Mouse (Mus musculus): ENCODE data around the gene Rala.
"Not testable (repeated sequence)": the region's sequence is repeated elsewhere in the genome, so short reads cannot be mapped to it uniquely, and the experiment has no call there.

Gene Rala

DNA sequence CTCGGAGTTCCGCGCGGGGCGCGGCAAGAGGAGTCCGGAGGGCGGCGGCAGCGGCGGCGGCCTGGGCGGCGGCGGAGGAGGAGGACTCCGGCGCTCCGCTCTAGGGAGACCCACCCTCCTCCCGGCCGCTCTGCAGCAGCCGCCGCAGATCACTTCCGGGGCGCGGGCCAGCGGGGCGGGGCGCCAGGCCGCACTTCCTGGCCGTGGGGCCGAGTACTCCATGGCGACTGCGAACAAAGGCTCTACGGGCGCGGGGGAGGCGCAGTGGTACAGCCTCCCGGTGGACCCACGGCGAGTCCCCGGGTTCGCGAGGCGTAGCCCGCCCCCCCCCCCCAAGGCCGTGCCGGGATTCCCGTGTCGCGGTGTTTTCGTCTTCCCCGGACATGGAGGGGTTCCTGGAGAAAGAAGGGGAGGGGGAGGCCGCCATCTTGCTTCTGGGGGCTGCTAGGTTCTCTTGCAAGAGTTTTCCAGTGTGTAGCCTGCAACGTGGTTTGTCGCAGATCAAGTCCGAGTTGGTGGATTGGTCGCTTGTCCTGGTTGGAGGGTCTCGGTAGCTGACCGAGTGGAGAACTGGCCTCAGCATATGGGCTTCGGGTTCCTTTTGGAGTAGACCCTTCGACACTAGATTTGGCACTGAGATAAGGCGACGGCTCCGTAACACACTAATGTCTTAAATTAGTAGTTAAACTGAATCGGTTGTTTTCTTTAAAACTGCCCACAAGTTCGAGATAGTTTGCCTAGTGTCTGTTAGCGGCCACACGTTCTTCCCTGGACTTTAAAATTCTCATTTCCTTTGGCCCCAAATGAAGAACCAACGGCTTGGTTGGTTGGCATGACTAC is at the start of gene Rala:
Gene Rala, minus strand, starts transcription at position 162 of the 840 bp plus-strand sequence.
- ATAC-seq (ENCODE audit: insufficient number of reproducible peaks, low FRiP score, low TSS enrichment) = peak; percentile 97

DNA sequence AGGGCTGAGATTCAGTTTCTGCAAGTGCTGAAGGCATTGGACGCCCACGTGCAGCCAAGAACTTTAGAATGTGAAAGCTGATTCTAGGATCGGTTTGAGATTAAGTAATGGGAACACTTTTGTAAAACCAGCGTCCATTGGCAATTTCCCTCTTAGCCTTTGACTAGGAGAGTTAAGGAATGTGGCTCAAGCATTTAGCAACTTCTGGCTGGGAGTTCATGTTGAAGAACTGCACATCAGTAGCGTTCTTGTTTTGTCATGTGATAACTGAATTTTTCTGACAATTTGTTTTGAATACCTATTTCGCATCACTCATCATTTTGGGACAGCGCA is 49.4 kb upstream of the Rala start:
- peak; percentile 13; the same call in 1 of the 2 replicates for ATAC-seq (ENCODE audit: insufficient number of reproducible peaks, low FRiP score, low TSS enrichment)

- ATAC-seq (ENCODE audit: insufficient number of reproducible peaks, low FRiP score, low TSS enrichment) = peak; percentile 99
Measured at GRCm38 (mm10) chr13:17992697-17993514, 48.9 kb upstream of the Rala start, which contains the start of gene Yae1d1. Gene Yae1d1, minus strand, starts transcription at chr13:17993349.

DNA sequence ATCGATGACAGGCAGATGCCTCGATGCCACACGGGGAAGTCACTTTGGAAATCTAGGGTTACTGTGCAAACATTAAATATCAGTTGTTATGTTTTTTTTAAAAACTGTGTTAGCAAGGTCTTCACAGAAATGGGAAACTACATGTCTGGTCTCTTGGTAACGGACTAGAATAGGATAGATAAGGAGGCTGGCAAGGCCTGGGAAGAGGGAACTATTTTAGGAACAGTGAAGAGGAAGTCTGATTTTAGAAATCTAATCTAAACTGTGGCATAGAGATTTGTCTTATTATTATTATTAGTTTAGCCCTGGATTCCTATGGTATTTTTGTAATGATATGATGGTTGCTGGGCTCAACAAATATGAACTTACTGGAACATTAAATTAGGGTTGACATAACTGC is 48.0 kb upstream of the Rala start:
- no peak for ATAC-seq (ENCODE audit: insufficient number of reproducible peaks, low FRiP score, low TSS enrichment)

GRCm38 (mm10) chr13:17983194-17983593 is 39.2 kb upstream of the Rala start:
- ATAC-seq (ENCODE audit: insufficient number of reproducible peaks, low FRiP score, low TSS enrichment) = peak; percentile 74; the same call in 1 of the 2 replicates

DNA sequence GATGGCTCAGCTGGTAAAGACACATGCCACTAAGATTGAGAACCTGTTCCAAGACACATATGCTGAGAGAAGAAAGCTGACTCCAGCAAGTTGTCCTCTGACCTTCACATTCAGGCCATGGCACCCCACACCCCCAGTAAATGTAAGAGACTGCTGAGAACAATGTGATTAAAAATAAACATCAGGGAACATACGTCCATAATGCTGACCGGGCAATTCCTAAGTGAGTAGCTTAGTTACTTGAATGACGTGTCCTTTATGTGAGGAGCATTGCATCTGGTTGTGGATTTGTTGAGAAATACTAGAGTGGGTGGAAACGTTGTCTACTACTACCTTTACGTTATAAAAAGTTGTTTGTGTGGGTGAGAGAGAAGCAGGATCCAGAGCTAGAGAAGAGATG is 38.6 kb upstream of the Rala start:
- ATAC-seq (ENCODE audit: insufficient number of reproducible peaks, low FRiP score, low TSS enrichment) = no peak

DNA sequence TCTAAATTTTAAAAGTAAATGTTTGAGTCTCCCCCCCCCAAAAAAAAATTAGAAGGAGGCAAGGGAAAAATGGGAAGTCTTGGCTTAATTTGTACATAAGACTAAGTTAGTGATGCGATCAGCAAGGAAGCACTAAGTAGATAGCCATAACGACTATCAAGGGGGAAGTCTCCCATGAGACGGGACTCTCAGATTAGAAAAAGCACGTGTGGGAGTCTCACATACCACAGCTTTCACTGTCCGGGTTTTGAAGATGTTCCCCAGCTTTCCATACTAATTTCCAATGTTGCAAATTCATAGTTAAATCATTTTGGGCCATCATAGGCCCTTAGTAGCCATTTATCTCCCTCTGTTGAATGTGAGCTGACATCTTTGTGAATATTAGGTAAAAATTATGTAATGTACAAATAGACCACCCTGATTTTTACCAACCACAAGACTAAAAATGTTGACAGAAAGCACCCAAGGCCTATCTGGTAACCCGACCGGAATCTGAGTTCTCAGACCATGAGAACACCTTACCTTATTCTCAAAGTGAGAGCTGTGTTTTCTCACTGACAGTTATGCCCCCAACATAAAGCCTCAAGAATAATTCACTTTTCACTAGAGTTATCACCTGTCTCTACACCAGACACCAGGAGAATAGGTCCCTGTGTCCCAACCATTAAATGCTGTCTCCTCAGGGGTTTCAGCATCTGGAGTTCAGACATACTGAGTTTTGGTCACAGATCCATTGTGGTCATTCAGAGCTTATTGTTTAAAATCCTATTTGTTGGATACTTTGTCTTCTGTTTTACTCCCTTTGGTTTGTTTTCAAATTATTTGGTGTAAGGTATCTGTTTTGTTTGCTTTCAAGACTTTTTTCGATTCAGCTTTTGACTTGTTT is 33.1 kb upstream of the Rala start:
- no peak for ATAC-seq (ENCODE audit: insufficient number of reproducible peaks, low FRiP score, low TSS enrichment)

DNA sequence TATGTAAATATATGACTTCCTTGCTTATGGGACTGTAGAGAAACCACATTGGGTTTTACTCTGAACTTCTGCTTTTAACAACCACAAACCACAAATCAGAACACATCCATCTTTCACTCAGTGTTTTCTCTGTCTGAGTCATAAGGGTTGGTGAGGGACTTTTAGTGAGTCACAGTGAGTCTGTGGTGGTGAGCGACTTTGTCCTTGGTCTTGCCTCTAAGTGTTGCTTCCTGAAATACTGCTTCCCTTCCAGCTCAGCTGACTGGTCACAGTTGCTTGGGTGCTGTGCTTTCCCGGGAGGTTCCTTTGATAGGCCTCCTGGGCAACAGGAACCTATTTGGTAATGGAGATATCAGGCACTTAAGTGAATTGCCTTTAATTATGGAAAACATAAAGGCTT is 31.9 kb upstream of the Rala start:
- no peak for ATAC-seq (ENCODE audit: insufficient number of reproducible peaks, low FRiP score, low TSS enrichment)

DNA sequence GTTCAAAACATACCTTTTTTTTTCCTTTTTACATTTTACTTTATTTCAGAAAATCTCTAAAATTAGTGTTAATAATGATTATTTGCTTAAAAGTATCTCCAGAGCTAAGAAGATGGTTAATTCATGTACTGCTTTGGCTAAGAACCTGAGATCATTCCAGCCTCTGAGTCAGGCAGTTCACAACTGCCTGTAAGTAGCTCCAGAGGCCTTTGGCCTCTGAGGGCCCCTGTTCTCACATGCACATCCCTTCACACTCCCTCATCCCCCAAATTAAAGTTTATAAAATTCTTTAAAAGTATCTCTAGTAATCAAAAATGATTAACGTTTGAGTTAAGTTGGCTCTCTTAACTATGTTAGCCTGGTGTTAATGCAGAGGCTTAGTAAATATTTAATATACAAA is 31.4 kb upstream of the Rala start:
- no peak for ATAC-seq (ENCODE audit: insufficient number of reproducible peaks, low FRiP score, low TSS enrichment)

- ATAC-seq (ENCODE audit: insufficient number of reproducible peaks, low FRiP score, low TSS enrichment) = no peak
Measured at GRCm38 (mm10) chr13:17974734-17975133, 30.7 kb upstream of the Rala start.

GRCm38 (mm10) chr13:17960613-17961012 is 16.6 kb upstream of the Rala start:
- ATAC-seq (ENCODE audit: insufficient number of reproducible peaks, low FRiP score, low TSS enrichment) = no peak

DNA sequence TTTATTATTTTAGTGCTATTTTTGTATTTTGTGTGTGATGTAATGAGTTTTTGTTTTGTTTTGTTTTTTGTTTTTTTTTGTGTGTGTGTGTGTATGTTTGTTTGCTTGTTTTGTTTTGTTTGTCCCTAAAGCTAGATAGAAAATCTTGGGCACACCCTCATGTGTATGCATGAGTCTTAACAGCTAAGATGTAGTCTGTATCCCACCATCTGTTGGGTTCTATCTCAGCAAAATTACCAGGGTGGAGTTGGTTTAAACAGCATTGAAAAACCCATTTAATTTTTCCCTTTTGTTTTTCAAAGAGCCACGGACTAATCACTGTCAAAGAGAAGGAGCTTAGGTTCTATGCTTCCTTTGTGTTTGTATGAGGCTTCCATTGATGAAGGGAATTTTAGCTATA is 10.2 kb upstream of the Rala start:
- ATAC-seq (ENCODE audit: insufficient number of reproducible peaks, low FRiP score, low TSS enrichment) = no peak

DNA sequence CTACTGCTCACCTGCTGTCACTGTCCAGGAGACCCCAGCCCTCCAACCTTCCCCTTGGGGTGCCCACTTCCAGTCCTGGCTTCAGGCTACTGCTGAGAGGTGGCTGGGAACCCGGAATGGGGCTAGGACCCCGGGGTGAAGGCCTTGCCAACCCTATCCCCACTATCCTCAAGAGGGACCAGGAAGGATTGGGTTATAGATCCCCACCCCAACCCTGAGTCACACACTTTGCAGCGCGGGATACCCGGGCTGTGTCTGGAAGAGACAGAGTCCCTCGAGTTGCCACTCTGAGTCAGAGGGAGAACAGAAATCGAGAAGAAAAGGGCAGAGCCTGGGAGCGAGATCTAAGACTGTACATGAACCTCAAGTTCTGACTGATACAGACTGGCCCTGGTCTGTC is 6.5 kb upstream of the Rala start:
- not testable (repeated sequence) for ATAC-seq (ENCODE audit: insufficient number of reproducible peaks, low FRiP score, low TSS enrichment)

- no peak for ATAC-seq (ENCODE audit: insufficient number of reproducible peaks, low FRiP score, low TSS enrichment)
Measured at GRCm38 (mm10) chr13:17949555-17949954, 5.5 kb upstream of the Rala start.

GRCm38 (mm10) chr13:17943306-17944077 is 547 bp downstream of the Rala start:
- ATAC-seq (ENCODE audit: insufficient number of reproducible peaks, low FRiP score, low TSS enrichment) = peak; percentile 21; the same call in 1 of the 2 replicates

DNA sequence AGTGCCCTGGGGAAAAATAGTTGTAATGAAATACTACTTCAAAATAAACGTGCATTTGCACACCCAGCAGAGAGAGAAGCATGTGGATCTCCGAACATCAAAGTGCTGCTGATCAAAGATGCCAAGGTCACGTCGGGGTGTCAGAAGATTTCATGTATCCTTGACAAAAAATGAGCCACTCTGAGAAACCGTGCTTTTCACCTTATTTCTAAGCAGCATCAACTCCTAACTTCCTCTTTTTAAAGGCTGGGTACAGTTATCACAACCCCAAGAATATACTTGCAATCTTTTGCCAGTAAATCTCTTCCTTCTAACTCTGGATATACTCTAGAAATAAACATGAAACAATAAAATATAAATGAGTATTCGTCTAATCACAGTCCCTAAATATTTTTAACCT is 1.7 kb downstream of the Rala start:
- ATAC-seq (ENCODE audit: insufficient number of reproducible peaks, low FRiP score, low TSS enrichment) = no peak

DNA sequence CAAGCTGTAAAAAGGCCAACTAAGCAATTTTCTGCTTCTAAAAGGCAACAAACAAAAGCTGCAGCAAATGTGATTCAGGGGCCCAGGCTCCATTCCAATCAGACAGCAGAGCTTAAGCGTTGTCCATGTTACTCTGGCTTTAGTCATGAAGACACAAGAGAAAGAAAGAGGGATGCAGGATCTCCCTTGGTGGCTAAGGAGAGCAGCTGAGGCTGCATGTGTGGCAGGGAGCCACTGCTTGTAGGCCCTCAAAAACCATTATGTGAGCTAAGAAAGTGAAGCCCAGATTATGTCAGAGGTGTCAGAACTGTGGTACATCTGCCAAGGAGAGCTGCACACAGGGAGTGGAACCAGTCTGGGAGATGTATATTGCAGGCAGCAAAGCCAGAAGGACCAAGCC is 36.7 kb downstream of the Rala start:
- peak; percentile 56; the same call in 1 of the 2 replicates for ATAC-seq (ENCODE audit: insufficient number of reproducible peaks, low FRiP score, low TSS enrichment)

DNA sequence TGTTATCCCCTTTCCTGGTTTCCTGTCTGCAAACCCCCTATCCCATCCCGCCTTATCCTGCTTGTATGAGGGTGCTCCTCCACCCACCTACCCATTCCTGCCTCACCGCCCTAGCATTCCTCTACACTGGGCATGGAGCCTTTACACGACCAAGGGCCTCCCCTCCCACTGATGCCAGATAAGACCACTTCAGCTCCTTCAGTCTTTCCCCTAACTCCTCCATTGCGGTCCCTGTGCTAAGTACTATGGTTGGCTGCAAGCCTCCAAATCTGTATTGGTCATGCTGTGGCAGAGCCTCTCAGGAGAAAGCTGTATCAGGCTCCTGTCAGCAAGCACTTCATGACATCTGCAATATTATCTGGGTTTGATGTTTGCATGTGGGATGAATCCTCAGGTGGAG is 42.6 kb downstream of the Rala start:
- ATAC-seq (ENCODE audit: insufficient number of reproducible peaks, low FRiP score, low TSS enrichment) = no peak

DNA sequence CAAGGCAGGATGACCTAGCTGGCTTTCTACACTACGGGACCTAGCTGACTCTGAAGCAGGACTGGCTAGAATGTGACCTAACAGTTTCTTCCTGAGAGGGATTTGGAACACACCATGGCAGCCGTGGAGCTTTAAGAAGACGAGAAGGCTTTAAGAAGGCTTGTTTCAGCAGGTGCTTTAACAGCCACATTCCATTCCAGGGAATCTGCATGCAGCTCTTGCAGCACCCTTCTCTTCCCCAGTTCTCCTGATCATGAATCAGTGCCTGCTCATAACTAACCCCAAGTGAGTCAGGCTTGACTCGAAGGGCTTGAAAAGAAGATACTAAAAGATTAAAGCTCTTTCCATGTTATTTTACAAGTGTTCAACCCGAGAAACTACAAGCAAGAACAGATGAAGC is 43.4 kb downstream of the Rala start:
- no peak for ATAC-seq (ENCODE audit: insufficient number of reproducible peaks, low FRiP score, low TSS enrichment)

DNA sequence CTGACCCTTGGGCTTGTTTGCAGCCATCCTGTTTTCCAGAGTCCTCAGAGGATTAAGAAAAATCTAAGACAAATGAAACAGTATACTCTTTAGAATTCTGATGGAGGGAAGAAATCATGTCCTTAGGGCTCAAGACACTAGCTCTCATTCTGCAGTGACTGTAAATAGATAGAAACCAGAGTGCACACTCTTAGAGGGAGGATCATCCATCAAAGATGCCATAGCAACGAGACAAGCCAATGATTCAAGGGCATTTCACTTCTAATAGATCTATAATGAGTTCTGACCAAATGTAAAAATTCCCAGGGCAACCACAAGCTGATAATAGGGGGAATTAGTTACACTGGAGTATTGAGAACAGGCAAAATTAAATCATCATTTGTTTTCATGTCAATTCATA is 47.0 kb downstream of the Rala start:
- no peak for ATAC-seq (ENCODE audit: insufficient number of reproducible peaks, low FRiP score, low TSS enrichment)
